Mouse (Mus musculus): ENCODE measurements at regions not wholly inside any gene's neighbourhood (a gene's known extent, or its start where the extent isn't known, plus 50 kb on each side); places are given as distances from the start of the nearest gene placed in this dataset.

DNA sequence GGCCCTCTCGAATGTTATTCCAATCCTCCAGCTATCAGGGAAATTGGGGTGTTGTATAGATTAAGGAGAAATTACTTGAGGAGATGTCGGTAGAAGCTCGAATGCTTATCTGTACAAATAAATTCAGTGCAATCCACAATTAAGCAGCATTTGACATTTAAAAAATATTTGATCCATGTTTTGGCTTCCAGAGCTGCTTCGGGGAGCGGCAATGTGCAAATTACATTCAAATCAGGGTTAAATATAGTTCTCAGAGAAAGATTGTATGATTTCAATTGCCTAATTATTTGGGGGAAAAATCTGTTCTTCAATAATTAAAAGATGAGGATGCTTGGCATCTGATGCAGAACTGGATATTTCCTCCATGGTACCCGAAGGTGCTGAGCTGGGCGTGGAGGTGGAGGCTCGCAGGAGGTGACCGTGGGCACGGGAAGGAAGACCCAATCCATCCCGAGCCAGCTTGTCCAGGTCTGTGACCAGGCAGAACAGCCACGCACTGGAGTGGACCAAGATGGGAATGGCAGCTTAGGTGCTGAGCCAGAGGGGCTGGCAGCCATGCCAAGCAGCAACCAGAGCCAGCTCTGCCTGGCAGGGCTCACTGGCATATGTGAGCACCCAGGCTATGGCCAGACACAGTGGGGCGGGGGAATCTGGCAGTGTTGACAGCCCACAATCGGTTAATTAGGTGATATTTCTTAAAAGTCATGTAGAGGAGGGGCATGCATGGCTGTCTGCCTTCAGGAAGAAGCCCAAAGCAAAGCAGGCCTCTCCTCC is 117.5 kb downstream of the Kif26a start:
- no peak for TF ChIP-seq CHD2 (IDR thresholded peaks at IDR 0.05; ENCODE audit: low read depth, low read length)
- TF ChIP-seq ZC3H11A (IDR thresholded peaks at IDR 0.05; ENCODE audit: borderline replicate concordance, low read depth, low read length) = no peak
- TF ChIP-seq HCFC1 (IDR thresholded peaks at IDR 0.05; ENCODE audit: borderline replicate concordance, insufficient read depth, low read length) = no peak
- TF ChIP-seq ZNF384 (IDR thresholded peaks at IDR 0.05; ENCODE audit: low read depth, low read length) = no peak
- TF ChIP-seq MAFK (IDR thresholded peaks at IDR 0.05; ENCODE audit: insufficient read depth, low read depth, low read length) = no peak
- no peaks in the 10 kb centered on the region for H3K4me1 ChIP-seq (ENCODE audit: control insufficient read depth in 2 of 2, insufficient read depth in 2 of 2, low read length in 2 of 2, poor library complexity in 1 of 2)
- no peak overlapping the region for H3K27ac ChIP-seq (ENCODE audit: insufficient read depth, low read depth, low read length, poor library complexity, severe bottlenecking)
- in situ Hi-C loops (cut with MboI; ENCODE audit: low sequenced_read_pairs in 2 of 2, unreplicated experiment in 2 of 2) = no loop called here
- H3K36me3 ChIP-seq (ENCODE audit: control insufficient read depth, insufficient read depth, low read length, poor library complexity, severe bottlenecking) = no peaks in the 10 kb centered on the region
- no peak for DNase-seq (ENCODE audit: low read depth, low spot score)
- H3K4me3 ChIP-seq (ENCODE audit: insufficient read depth in 1 of 2, low read depth in 1 of 2, low read length in 2 of 2, poor library complexity in 1 of 2, severe bottlenecking in 1 of 2) = no peak overlapping the region
- H3K9ac ChIP-seq (ENCODE audit: insufficient read depth, low read depth, low read length, poor library complexity, severe bottlenecking) = no peak overlapping the region
- H3K9me3 ChIP-seq (ENCODE audit: control insufficient read depth, insufficient read depth, low read depth, low read length) = no peaks in the 10 kb centered on the region

GRCm38 (mm10) chr12:112264201-112264600 is 118.2 kb downstream of the Kif26a start:
- H3K4me1 ChIP-seq (ENCODE audit: control insufficient read depth in 2 of 2, insufficient read depth in 2 of 2, low read length in 2 of 2, poor library complexity in 1 of 2) = no peaks in the 10 kb centered on the region
- H3K36me3 ChIP-seq (ENCODE audit: control insufficient read depth, insufficient read depth, low read length, poor library complexity, severe bottlenecking) = no peaks in the 10 kb centered on the region
- in situ Hi-C loops (cut with MboI; ENCODE audit: low sequenced_read_pairs in 2 of 2, unreplicated experiment in 2 of 2) = no loop called here
- TF ChIP-seq MAFK (IDR thresholded peaks at IDR 0.05; ENCODE audit: insufficient read depth, low read depth, low read length) = no peak
- no peak for TF ChIP-seq ZC3H11A (IDR thresholded peaks at IDR 0.05; ENCODE audit: borderline replicate concordance, low read depth, low read length)
- TF ChIP-seq HCFC1 (IDR thresholded peaks at IDR 0.05; ENCODE audit: borderline replicate concordance, insufficient read depth, low read length) = no peak
- no peak for TF ChIP-seq CHD2 (IDR thresholded peaks at IDR 0.05; ENCODE audit: low read depth, low read length)
- no peak for TF ChIP-seq ZNF384 (IDR thresholded peaks at IDR 0.05; ENCODE audit: low read depth, low read length)
- H3K9ac ChIP-seq (ENCODE audit: insufficient read depth, low read depth, low read length, poor library complexity, severe bottlenecking) = no peak overlapping the region
- no peak for DNase-seq (ENCODE audit: low read depth, low spot score)
- no peak overlapping the region; the same call in 1 of the 2 replicates for H3K27ac ChIP-seq (ENCODE audit: insufficient read depth, low read depth, low read length, poor library complexity, severe bottlenecking)
- no peaks in the 10 kb centered on the region for H3K9me3 ChIP-seq (ENCODE audit: control insufficient read depth, insufficient read depth, low read depth, low read length)
- H3K4me3 ChIP-seq (ENCODE audit: insufficient read depth in 1 of 2, low read depth in 1 of 2, low read length in 2 of 2, poor library complexity in 1 of 2, severe bottlenecking in 1 of 2) = no peak overlapping the region

DNA sequence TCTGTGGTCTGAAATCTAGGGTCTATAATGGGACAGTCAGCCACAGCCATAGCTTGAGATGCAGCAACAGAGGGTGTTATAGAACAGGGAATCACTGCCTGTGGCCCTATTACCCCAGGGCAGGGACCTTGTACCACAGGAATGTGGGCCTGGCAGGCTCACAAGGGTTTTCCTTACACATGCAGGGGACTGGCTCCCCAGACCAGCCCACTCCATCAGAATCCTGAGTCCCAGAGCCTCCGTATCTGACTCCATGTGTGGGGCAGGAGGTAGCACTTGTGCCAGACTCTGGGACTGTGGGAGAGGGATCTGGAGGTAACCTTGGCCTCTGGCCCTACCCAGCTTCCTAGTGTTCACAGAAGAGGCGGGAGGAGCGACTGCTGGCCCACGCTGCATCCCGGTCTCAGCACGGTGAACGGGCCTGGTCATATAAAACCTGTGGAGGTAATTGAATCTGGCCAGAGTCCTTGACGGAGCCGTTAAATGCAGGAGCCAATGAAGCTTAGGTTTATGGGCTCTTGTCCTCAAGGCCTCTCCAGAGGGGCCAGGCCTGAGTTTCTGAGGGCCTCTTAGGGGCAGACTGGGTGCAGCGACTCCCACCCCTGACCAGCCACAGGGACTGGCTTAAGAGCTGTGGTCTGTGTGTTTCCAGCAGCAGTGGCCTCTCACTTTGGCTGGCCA is 119.4 kb downstream of the Kif26a start:
- DNase-seq (ENCODE audit: low read depth, low spot score) = no peak
- no peak for TF ChIP-seq ZNF384 (IDR thresholded peaks at IDR 0.05; ENCODE audit: low read depth, low read length)
- no peak for TF ChIP-seq HCFC1 (IDR thresholded peaks at IDR 0.05; ENCODE audit: borderline replicate concordance, insufficient read depth, low read length)
- no peak for TF ChIP-seq MAFK (IDR thresholded peaks at IDR 0.05; ENCODE audit: insufficient read depth, low read depth, low read length)
- no peak for TF ChIP-seq ZC3H11A (IDR thresholded peaks at IDR 0.05; ENCODE audit: borderline replicate concordance, low read depth, low read length)
- no peak for TF ChIP-seq CHD2 (IDR thresholded peaks at IDR 0.05; ENCODE audit: low read depth, low read length)

GRCm38 (mm10) chr12:112274026-112274425 is 128.0 kb downstream of the Kif26a start:
- Histone ChIP-seq H3K4me3 (ENCODE audit: insufficient read depth in 1 of 2, low read depth in 1 of 2, low read length in 2 of 2, poor library complexity in 1 of 2, severe bottlenecking in 1 of 2) (no peak overlapping the region), H3K36me3 (ENCODE audit: control insufficient read depth, insufficient read depth, low read length, poor library complexity, severe bottlenecking) (no peaks in the 10 kb centered on the region), H3K27ac (ENCODE audit: insufficient read depth, low read depth, low read length, poor library complexity, severe bottlenecking) (no peak overlapping the region), H3K9ac (ENCODE audit: insufficient read depth, low read depth, low read length, poor library complexity, severe bottlenecking) (no peak overlapping the region), H3K4me1 (ENCODE audit: control insufficient read depth in 2 of 2, insufficient read depth in 2 of 2, low read length in 2 of 2, poor library complexity in 1 of 2) (peaks cover 4 to 7% of the 10 kb centered on the region in 2 experiments; a peak in 2 of 4 replicates), H3K9me3 (ENCODE audit: control insufficient read depth, insufficient read depth, low read depth, low read length) (no peaks in the 10 kb centered on the region)
- no peak for DNase-seq (ENCODE audit: low read depth, low spot score)
- TF ChIP-seq CHD2 (IDR thresholded peaks at IDR 0.05; ENCODE audit: low read depth, low read length) (no peak), HCFC1 (IDR thresholded peaks at IDR 0.05; ENCODE audit: borderline replicate concordance, insufficient read depth, low read length) (no peak), ZC3H11A (IDR thresholded peaks at IDR 0.05; ENCODE audit: borderline replicate concordance, low read depth, low read length) (no peak), ZNF384 (IDR thresholded peaks at IDR 0.05; ENCODE audit: low read depth, low read length) (no peak), MAFK (IDR thresholded peaks at IDR 0.05; ENCODE audit: insufficient read depth, low read depth, low read length) (no peak)
- in situ Hi-C loops (cut with MboI; ENCODE audit: low sequenced_read_pairs in 2 of 2, unreplicated experiment in 2 of 2) = no loop called here

More for the DNA sequence above, 119.4 kb downstream of the Kif26a start:
- Histone ChIP-seq H3K36me3 (ENCODE audit: control insufficient read depth, insufficient read depth, low read length, poor library complexity, severe bottlenecking) (no peaks in the 10 kb centered on the region), H3K9me3 (ENCODE audit: control insufficient read depth, insufficient read depth, low read depth, low read length) (no peaks in the 10 kb centered on the region), H3K27ac (ENCODE audit: insufficient read depth, low read depth, low read length, poor library complexity, severe bottlenecking) (no peak overlapping the region), H3K4me3 (ENCODE audit: insufficient read depth in 1 of 2, low read depth in 1 of 2, low read length in 2 of 2, poor library complexity in 1 of 2, severe bottlenecking in 1 of 2) (no peak overlapping the region), H3K9ac (ENCODE audit: insufficient read depth, low read depth, low read length, poor library complexity, severe bottlenecking) (no peak overlapping the region), H3K4me1 (ENCODE audit: control insufficient read depth in 2 of 2, insufficient read depth in 2 of 2, low read length in 2 of 2, poor library complexity in 1 of 2) (no peaks in the 10 kb centered on the region)
- in situ Hi-C loops (cut with MboI; ENCODE audit: low sequenced_read_pairs in 2 of 2, unreplicated experiment in 2 of 2) = no loop called here

Data from ES-E14 (cell line).